In the genomic region with DNA sequence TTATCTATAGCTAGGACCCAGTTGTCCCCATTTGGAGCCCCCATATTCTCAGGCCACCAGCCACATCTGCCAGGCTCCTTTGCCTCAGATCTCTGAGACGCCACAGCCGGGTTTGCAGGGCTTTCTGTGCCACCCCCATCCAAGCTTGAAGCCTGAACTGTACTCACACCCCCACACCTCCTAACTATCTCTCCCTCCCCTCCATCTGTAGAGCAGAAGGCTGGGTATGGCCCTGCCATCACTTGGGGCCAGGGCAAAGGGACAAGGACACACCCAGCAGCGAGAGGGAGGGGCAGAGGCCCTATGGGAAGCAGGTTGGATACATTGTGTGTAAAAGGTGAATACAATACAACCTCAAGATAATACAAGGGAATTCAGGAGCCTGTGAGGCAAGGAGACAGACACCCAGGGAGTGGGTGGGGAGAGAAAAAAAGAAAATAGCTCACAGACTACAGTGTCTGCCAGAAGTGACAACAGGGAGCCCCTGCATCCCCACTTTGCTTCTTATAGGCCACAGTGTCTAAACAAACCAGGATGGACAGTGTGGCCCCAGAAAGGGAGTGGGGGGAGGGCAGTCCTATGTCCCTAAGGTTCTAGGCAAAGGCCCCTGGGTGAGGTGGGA, we compare ENCODE assay signal across 17 mouse cellular contexts. TPM values are rescaled to one million over a fixed set of nuclear protein-coding genes. Genes with fewer than 3 reads are reported as not detected.
A peak's percentile ranks its signal among the peaks of the same experiment; 100 is the strongest.
DNase-seq lines count a peak whose midpoint lies in the region; ATAC-seq and TF ChIP-seq lines count a peak whose summit lies in the region.
"Had no signal": no experiment of that assay in that cellular context is flagged by ENCODE, and none has a peak within 500 bp of the region (broad histone marks: within the 10 kb centered on the region; RNA-seq: fewer than 3 reads in every experiment).

No protein-coding gene starts in this region.

- intact Hi-C loops in heart, postnatal 10 days (cut with DNase I) = loop anchor here (10.0 kb wide), 1 partner anchor 570 kb away; a partner anchor contains a TSS

- no peaks in the 10 kb centered on the region for H3K9me3 ChIP-seq in heart, embryonic 13.5 days
- H3K9me3 ChIP-seq in intestine, embryonic 15.5 days = no peaks in the 10 kb centered on the region
- no peaks in the 10 kb centered on the region for H3K9me3 ChIP-seq in liver, embryonic 14.5 days (ENCODE audit: control insufficient read depth, low read length)
- H3K9me3 ChIP-seq in embryonic facial prominence, embryonic 10.5 days = no peaks in the 10 kb centered on the region
- H3K9me3 ChIP-seq: forebrain, embryonic 13.5 days; lung, embryonic 15.5 days; megakaryocyte, embryonic 14.5 days had no signal

- H3K4me1 ChIP-seq in heart, embryonic 13.5 days = peaks cover 46% of the 10 kb centered on the region
- H3K4me1 ChIP-seq in intestine, embryonic 15.5 days (replicated peaks) = peaks cover 38% of the 10 kb centered on the region
- H3K4me1 ChIP-seq in liver, embryonic 14.5 days (replicated peaks; ENCODE audit: control insufficient read depth in 2 of 2, insufficient read depth in 2 of 2, low read length in 1 of 2) = peaks cover 48 to 51% of the 10 kb centered on the region in 2 experiments
- H3K4me1 ChIP-seq in embryonic facial prominence, embryonic 10.5 days = peaks cover 38% of the 10 kb centered on the region

- 83% methylated on average over 3 of the region's 3 CpGs for WGBS in heart, embryonic 13.5 days
- WGBS in intestine, embryonic 15.5 days = 59% methylated on average over 3 of the region's 3 CpGs
- whole genome bisulfite sequencing in liver, embryonic 14.5 days (ENCODE audit: insufficient replicate concordance) = 33% methylated on average over 3 of the region's 3 CpGs
- 89% methylated on average over 3 of the region's 3 CpGs for WGBS in embryonic facial prominence, embryonic 10.5 days

- H3K27me3 ChIP-seq in heart, embryonic 13.5 days (replicated peaks) = no peaks in the 10 kb centered on the region
- H3K27me3 ChIP-seq in intestine, embryonic 15.5 days (replicated peaks) = no peaks in the 10 kb centered on the region
- no peaks in the 10 kb centered on the region for H3K27me3 ChIP-seq in liver, embryonic 14.5 days (ENCODE audit: control insufficient read depth, insufficient read depth, low read length)
- no peaks in the 10 kb centered on the region for H3K27me3 ChIP-seq in embryonic facial prominence, embryonic 10.5 days (replicated peaks; ENCODE audit: low read depth, poor library complexity, severe bottlenecking)
- H3K27me3 ChIP-seq: forebrain, embryonic 13.5 days; lung, embryonic 15.5 days; megakaryocyte, embryonic 14.5 days had no signal

- TF ChIP-seq EP300 in liver, embryonic 14.5 days (IDR thresholded peaks at IDR 0.05; ENCODE audit: low read depth) = no peak

- no peak overlapping the region for H3K27ac ChIP-seq in heart, embryonic 13.5 days (replicated peaks)
- H3K27ac ChIP-seq in intestine, embryonic 15.5 days = peak overlapping the region; percentile 99
- peak overlapping the region; percentile 82 for H3K27ac ChIP-seq in liver, embryonic 14.5 days
- H3K27ac ChIP-seq in embryonic facial prominence, embryonic 10.5 days (replicated peaks) = no peak overlapping the region
- H3K27ac ChIP-seq: forebrain, embryonic 13.5 days; lung, embryonic 15.5 days had no signal

- ATAC-seq in heart, embryonic 13.5 days (ENCODE audit: extremely low read depth, insufficient number of reproducible peaks, low FRiP score, low TSS enrichment) = no peak
- peak; percentile 70 for ATAC-seq in intestine, embryonic 15.5 days
- ATAC-seq in liver, embryonic 14.5 days (ENCODE audit: insufficient read depth) = peak; percentile 60
- ATAC-seq: CD4-positive, CD25-positive, alpha-beta regulatory T cell, adult 4 months; forebrain, embryonic 13.5 days had no signal

- no peak overlapping the region for H3K4me2 ChIP-seq in heart, embryonic 13.5 days
- peak overlapping the region; percentile 44 for H3K4me2 ChIP-seq in intestine, embryonic 15.5 days (replicated peaks)
- peak overlapping the region; percentile 98 for H3K4me2 ChIP-seq in liver, embryonic 14.5 days (ENCODE audit: low read depth)
- H3K4me2 ChIP-seq: forebrain, embryonic 13.5 days; lung, embryonic 15.5 days had no signal

- no peak for TF ChIP-seq CTCF in liver, embryonic 14.5 days (IDR thresholded peaks at IDR 0.05; ENCODE audit: low read depth)

- DNase-seq in heart, postnatal 10 days = no peak
- peak; percentile 83 for DNase-seq in brain, adult 2 months (ENCODE audit: low read depth, low spot score)
- DNase-seq in liver, embryonic 14.5 days (ENCODE audit: low read depth in 3 of 3, low spot score in 3 of 3) = peak; percentile 50 to 56 (median 52)
- DNase-seq in cerebellum, adult 8-10 months = no peak
- DNase-seq in embryonic facial prominence, embryonic 10.5 days (ENCODE audit: low spot score) = no peak
- DNase-seq in cerebellum, postnatal 14 days = no peak
- DNase-seq: gastrocnemius, postnatal 25 days; kidney, adult 9 months had no signal

- H3K4me3 ChIP-seq in heart, embryonic 13.5 days = no peak overlapping the region
- H3K4me3 ChIP-seq in intestine, embryonic 15.5 days (replicated peaks) = no peak overlapping the region
- H3K4me3 ChIP-seq in liver, embryonic 14.5 days (ENCODE audit: insufficient read depth in 1 of 2, low read depth in 2 of 2, low read length in 2 of 2) = peak overlapping the region; percentile 23 to 40
- no peak overlapping the region for H3K4me3 ChIP-seq in embryonic facial prominence, embryonic 10.5 days
- H3K4me3 ChIP-seq: forebrain, embryonic 13.5 days; lung, embryonic 15.5 days; megakaryocyte, embryonic 14.5 days; myocyte had no signal

- 0 out of 2 replicates have a peak overlapping the region, but pooled peaks have one; percentile 38 for H3K9ac ChIP-seq in heart, embryonic 13.5 days
- no peak overlapping the region for H3K9ac ChIP-seq in intestine, embryonic 15.5 days
- H3K9ac ChIP-seq in liver, embryonic 14.5 days (replicated peaks) = peak overlapping the region; percentile 65
- H3K9ac ChIP-seq: forebrain, embryonic 13.5 days; lung, embryonic 15.5 days had no signal

- peaks cover 64% of the 10 kb centered on the region for H3K36me3 ChIP-seq in heart, embryonic 13.5 days
- peaks cover 24% of the 10 kb centered on the region for H3K36me3 ChIP-seq in intestine, embryonic 15.5 days
- H3K36me3 ChIP-seq in liver, embryonic 14.5 days (replicated peaks; ENCODE audit: control insufficient read depth, insufficient read depth, low read depth) = peaks cover 39% of the 10 kb centered on the region
- H3K36me3 ChIP-seq in embryonic facial prominence, embryonic 10.5 days (replicated peaks) = peaks cover 75% of the 10 kb centered on the region

RNA-seq across cellular contexts. Expression of a gene that starts 5.3 kb away (rescaled TPM):
- 190 and 214 TPM in 2 replicates for polyA plus RNA-seq in heart, embryonic 13.5 days (2015; fragmentation: Nextera tagmentation; extraction: Ambion mirVana)
- total RNA-seq in heart, postnatal 10 days (2021) = 100 to 1,000 TPM; 108 to 119 TPM
- 252 and 254 TPM in 2 replicates for polyA plus RNA-seq in intestine, embryonic 15.5 days (2015; fragmentation: Nextera tagmentation; extraction: Ambion mirVana)
- 41.7 and 46.7 TPM in 2 replicates for polyA plus RNA-seq in liver, embryonic 14.5 days (2012; rRNA removed)
- 63.1 and 66.8 TPM in 2 replicates for polyA plus RNA-seq in liver, embryonic 14.5 days (2014; fragmentation: Nextera tagmentation; extraction: Ambion mirVana)
- polyA plus RNA-seq in embryonic facial prominence, embryonic 10.5 days (2016; fragmentation: Nextera tagmentation; extraction: Ambion mirVana) = 234 and 275 TPM in 2 replicates

RNA-seq across cellular contexts. Expression of a gene that starts 26.3 kb away (rescaled TPM):
- 16.3 and 18.0 TPM in 2 replicates for polyA plus RNA-seq in heart, embryonic 13.5 days (2015; fragmentation: Nextera tagmentation; extraction: Ambion mirVana)
- total RNA-seq in heart, postnatal 10 days (2021) = 1 to 10 TPM; 7.9 to 9.3 TPM
- 17.3 and 17.5 TPM in 2 replicates for polyA plus RNA-seq in intestine, embryonic 15.5 days (2015; fragmentation: Nextera tagmentation; extraction: Ambion mirVana)
- polyA plus RNA-seq in liver, embryonic 14.5 days (2012; rRNA removed) = 4.5 and 4.7 TPM in 2 replicates
- 4.2 and 4.5 TPM in 2 replicates for polyA plus RNA-seq in liver, embryonic 14.5 days (2014; fragmentation: Nextera tagmentation; extraction: Ambion mirVana)
- 31.0 and 33.7 TPM in 2 replicates for polyA plus RNA-seq in embryonic facial prominence, embryonic 10.5 days (2016; fragmentation: Nextera tagmentation; extraction: Ambion mirVana)

RNA-seq across cellular contexts. Expression of a gene that starts 34.2 kb away (rescaled TPM):
- 0.19 and 0.23 TPM in 2 replicates for polyA plus RNA-seq in heart, embryonic 13.5 days (2015; fragmentation: Nextera tagmentation; extraction: Ambion mirVana)
- total RNA-seq in heart, postnatal 10 days (2021) = under 1 TPM; 0.14 to 0.40 TPM
- 1.1 and 1.2 TPM in 2 replicates for polyA plus RNA-seq in intestine, embryonic 15.5 days (2015; fragmentation: Nextera tagmentation; extraction: Ambion mirVana)
- polyA plus RNA-seq in liver, embryonic 14.5 days (2012; rRNA removed) = 1.1 TPM in 2 replicates
- polyA plus RNA-seq in liver, embryonic 14.5 days (2014; fragmentation: Nextera tagmentation; extraction: Ambion mirVana) = 1.4 and 1.5 TPM in 2 replicates
- polyA plus RNA-seq in embryonic facial prominence, embryonic 10.5 days (2016; fragmentation: Nextera tagmentation; extraction: Ambion mirVana) = 0.54 and 0.85 TPM in 2 replicates
- polyA plus RNA-seq: myocyte had no signal

RNA-seq across cellular contexts. Expression of a gene that starts 37.2 kb away (rescaled TPM):
- 0.13 and 0.37 TPM in 2 replicates for polyA plus RNA-seq in heart, embryonic 13.5 days (2015; fragmentation: Nextera tagmentation; extraction: Ambion mirVana)
- not detected for total RNA-seq in heart, postnatal 10 days (2021)
- polyA plus RNA-seq in intestine, embryonic 15.5 days (2015; fragmentation: Nextera tagmentation; extraction: Ambion mirVana) = 0.11 and 0.31 TPM in 2 replicates
- 0.08 TPM in 1 of 2 replicates, not detected in the other for polyA plus RNA-seq in liver, embryonic 14.5 days (2012; rRNA removed)
- polyA plus RNA-seq in liver, embryonic 14.5 days (2014; fragmentation: Nextera tagmentation; extraction: Ambion mirVana) = not detected in 2 replicates
- 0.34 TPM in 1 of 2 replicates, not detected in the other for polyA plus RNA-seq in embryonic facial prominence, embryonic 10.5 days (2016; fragmentation: Nextera tagmentation; extraction: Ambion mirVana)
- total RNA-seq: gastrocnemius, postnatal 25 days had no signal
- polyA plus RNA-seq: CD4-positive, CD25-positive, alpha-beta regulatory T cell, adult 4 months; forebrain, embryonic 13.5 days; hindbrain, embryonic 11.5 days had no signal

RNA-seq across cellular contexts. Expression of a gene that starts 38.8 kb away (rescaled TPM):
- not detected in 2 replicates for polyA plus RNA-seq in heart, embryonic 13.5 days (2015; fragmentation: Nextera tagmentation; extraction: Ambion mirVana)
- total RNA-seq in heart, postnatal 10 days (2021) = not detected
- polyA plus RNA-seq in intestine, embryonic 15.5 days (2015; fragmentation: Nextera tagmentation; extraction: Ambion mirVana) = 0.15 and 0.28 TPM in 2 replicates
- not detected in 2 replicates for polyA plus RNA-seq in liver, embryonic 14.5 days (2012; rRNA removed)
- polyA plus RNA-seq in liver, embryonic 14.5 days (2014; fragmentation: Nextera tagmentation; extraction: Ambion mirVana) = not detected in 2 replicates
- polyA plus RNA-seq in embryonic facial prominence, embryonic 10.5 days (2016; fragmentation: Nextera tagmentation; extraction: Ambion mirVana) = 0.24 and 0.25 TPM in 2 replicates
- total RNA-seq: adrenal gland, adult 18-20 months; gastrocnemius, postnatal 25 days had no signal
- polyA plus RNA-seq: forebrain, embryonic 13.5 days had no signal

Comparison
In these comparisons a context has a peak if more than half of its experiments do, and no peak if none do; other contexts are left out.
1. H3K27ac ChIP-seq: peak in intestine, embryonic 15.5 days (single experiment) and liver, embryonic 14.5 days (single experiment); none in heart, embryonic 13.5 days (single experiment) and embryonic facial prominence, embryonic 10.5 days (single experiment).
2. H3K4me3 ChIP-seq: peak in liver, embryonic 14.5 days (2 of 2); none in heart, embryonic 13.5 days (single experiment), intestine, embryonic 15.5 days (single experiment) and embryonic facial prominence, embryonic 10.5 days (single experiment).
3. DNase-seq: peak in brain, adult 2 months (single experiment) and liver, embryonic 14.5 days (3 of 3); none in heart, postnatal 10 days (0 of 2), cerebellum, adult 8-10 months (single experiment), embryonic facial prominence, embryonic 10.5 days (single experiment) and cerebellum, postnatal 14 days (0 of 2).